Mouse (Mus musculus) WW6 (cell line): ENCODE measurements around the gene Tmem120a.

Experiments
- DNase-seq: peaks from one replicate; pipeline ENCODE4 v3.0.0-alpha.2; 2013; ENCODE audit warnings: low read depth, low spot score

Tmem120a gene

DNA sequence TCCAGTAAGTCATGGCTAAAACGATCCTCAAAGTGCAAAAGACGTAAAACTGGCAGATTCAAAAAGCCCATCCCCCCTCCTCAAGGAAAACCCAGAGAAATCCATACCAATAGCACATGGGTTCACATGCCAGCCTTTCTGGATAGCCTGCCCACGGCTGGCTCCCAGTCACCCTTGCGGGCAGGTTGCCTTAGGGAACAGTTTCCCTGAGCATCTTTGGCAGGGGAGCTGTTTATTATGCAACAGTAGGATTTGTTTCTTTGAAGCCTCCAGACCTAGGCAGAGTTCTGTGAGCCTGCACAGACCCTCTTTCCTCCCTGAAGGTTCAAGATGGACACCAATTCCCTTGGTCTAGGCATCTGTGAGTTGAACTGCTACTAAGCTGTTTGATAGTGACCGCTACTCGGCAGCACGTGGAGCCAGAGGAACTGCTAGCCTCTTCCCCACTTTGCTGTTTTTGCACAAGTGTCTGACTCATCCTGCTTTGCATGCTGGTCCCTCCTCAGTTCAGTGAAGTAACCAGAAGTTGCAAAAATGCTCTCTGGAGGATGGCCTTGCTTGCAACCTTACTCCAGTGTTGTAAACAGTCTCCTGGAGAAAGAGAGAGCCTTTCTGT is 33.5 kb downstream of the Tmem120a start:
- no peak for DNase-seq

DNA sequence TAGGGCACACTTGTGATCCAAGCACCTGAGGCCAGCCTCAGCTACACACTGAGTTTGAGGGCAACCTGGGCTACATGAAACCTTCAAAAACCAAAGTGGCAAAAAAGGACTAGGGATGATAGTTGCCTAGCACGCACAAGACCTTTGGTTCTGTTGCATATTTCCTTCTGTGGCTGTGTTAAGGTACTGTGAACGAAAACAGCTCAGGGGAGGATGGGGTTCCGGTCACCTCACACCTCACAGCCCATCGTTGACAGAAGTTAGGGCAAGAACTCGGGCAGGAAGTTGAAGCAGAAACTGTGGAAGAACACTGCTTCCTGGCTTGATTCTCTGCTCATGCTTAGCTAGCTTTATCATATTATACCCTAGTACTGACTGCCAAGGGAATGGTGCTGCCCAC is 34.5 kb downstream of the Tmem120a start:
- DNase-seq: no peak

DNA sequence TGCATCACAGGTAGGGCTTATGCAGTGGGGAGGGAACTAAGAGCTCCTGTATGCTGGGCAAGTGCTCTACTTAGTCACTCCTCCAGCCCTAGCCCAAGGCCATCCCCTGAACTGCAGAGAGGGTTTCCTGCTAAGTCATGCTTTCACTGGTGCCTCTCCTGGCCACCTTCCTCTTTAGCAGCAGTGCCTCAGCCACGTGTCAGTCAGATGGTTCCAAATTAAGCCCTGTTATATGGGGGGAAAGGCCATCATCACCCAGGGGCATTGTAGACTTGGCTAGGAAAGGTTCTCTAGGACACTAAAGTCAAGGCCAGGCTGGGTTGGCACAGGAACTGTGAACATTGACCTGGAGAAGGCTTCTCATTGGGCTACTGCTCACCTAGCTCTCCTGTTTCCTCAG is 36.4 kb downstream of the Tmem120a start:
- no peak for DNase-seq

DNA sequence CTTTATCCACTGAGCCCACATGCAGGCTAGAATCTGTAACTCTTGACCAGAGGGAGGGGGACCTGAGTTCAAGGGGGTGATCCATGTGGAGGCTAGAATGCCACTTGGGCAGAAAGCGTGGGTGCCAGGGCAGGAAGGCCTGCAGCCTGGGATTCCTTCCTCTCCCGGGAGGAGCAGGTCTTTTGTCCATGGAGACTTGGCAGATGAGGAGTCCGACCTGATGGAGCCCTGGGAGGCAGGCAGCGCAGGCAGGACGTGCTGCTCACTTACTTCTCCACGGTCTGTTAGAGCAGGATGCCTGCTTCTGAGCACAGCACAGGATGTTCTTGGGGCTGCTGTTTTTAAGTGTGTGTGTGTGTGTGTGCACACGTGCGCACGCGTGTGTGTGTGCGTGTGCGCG is 37.2 kb downstream of the Tmem120a start:
- DNase-seq: no peak

DNA sequence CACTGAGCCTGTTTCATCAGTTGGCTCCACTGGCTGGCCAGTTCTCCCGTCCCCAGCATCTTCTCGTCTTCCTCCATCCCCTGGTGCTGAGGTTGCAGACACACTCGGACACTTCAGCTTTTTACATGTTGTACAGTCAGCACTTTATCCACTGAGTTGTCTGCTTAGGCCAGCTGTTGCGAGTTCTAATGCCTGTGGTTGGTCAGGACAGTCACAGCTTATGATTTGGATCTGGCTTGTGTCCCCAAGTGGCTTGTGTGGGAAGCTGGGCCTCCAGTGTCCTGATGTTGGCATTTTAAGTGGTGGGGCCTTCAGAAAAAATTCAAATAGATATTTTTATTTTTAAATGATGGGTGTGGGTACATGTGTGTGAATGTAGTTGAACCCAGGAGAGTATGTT is 38.9 kb downstream of the Tmem120a start:
- DNase-seq: no peak

DNA sequence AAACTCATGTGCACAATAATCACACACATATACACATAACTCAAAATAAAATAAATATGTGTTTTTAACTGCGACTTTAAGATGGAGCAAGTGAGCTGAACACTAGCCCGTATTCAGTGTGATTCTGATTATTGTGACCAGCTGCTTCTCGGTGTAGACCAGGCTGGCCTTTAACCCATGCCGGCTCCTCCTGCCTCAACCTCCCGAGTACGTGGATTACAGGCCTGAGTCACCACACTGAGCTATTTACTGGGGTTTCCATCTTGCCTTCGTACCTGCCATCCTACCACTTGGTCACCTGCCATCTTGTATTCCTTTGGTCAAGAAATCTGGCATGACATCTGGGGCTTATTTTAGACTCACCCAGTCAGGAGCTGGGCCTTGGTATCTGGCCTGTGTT is 40.8 kb downstream of the Tmem120a start:
- no peak for DNase-seq

DNA sequence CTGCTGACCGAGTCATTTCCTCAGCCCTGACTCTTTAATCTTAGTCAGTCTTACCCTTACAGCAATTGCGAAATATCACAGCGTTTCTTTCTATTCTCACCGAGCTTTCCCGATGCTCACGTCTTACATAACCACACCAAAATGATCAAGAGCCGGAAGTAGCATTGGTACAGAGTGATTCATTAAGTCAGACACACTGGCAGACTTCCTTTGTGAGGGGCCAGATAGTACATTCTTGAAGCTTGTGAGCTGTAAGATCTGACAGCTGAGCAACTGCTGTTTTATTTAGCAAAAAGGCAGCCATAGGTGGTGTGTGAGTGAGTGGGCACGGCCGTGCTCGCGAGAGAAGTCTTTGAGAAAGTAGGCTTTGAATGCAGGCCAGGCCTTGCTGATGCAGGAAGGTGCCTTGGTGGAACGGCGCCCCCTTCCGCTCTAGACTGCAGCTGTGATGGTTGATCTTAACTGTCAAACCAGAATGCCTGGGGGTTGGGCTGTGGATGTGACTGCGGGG is 41.5 kb downstream of the Tmem120a start:
- no peak for DNase-seq

DNA sequence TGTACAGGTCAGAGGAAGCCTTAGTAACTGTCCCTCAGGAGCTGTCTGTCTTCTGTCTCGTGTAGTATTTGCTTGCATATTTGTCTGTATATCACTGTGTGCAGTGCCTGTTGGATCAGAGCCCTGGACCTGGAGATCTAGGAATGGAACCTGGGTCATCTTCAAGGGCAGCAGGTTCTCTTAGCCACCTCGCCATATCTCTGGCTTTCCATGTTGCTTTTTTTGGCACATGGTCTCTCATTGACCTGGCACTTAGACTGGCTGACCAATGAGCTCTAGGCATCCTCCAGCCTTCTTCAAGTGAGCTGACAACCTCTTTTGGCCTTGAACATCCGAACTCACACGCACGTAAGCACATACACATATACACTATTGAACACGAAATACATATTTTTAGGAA is 42.1 kb downstream of the Tmem120a start:
- no peak for DNase-seq

DNA sequence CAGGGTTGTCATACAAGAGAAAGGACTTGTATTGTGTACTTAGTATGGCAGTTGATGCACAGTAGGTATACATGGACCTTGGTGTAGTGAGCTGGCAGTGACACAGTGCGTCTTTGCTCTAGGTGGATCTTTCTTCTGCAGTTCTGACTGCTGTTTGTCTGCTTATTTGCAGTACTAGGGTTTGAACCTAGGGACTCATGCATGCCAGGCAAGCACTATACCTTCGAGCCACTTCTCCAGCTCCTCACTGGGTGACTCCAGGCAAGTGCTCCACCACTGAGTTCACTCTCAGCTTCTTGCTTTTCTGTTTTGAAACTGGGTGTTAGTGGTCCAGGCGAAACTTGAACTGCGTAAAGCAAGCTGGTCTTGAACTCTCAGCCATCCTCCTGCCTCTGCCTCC is 42.6 kb downstream of the Tmem120a start:
- DNase-seq: no peak

DNA sequence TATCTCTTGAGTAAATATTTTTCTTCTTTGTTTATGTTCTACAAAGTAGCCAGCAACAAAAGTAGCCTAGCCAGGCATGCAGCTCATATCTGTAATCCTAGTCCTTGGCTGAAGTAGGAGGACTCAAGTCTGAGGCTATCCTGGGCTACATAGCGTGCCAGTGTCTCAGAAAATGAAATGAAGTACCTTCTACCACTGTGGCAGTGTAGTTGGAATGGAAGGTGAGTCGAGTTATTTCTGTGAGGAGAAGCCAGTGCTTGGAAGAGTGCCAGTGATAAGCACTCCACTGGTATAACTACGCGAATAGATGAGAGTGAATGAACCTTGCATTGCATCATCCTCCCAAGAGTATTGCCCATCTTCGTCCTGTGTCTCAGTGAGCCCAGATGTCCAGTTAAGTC is 46.5 kb downstream of the Tmem120a start:
- no peak for DNase-seq

DNA sequence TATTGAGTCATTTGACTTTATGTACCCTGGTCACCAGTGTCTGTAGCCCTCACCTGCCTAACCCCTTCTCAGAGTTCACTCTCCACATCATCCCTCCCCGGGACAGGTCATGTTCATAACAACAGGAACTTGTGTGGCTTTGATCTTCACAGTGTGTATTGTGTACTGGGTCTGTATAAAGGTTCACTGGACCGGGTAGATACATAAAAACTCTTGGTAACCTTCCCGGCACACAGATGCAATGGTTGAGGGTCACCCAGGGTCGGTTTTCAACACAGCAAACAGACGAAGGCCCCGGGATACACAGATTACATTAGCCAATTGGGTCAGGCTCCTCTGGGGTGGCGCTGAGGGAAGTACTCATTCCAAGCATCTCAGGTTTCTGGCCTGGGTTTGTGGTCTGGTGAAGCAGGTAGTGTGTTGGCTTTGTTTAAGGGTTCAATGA is 48.9 kb downstream of the Tmem120a start:
- no peak for DNase-seq

DNA sequence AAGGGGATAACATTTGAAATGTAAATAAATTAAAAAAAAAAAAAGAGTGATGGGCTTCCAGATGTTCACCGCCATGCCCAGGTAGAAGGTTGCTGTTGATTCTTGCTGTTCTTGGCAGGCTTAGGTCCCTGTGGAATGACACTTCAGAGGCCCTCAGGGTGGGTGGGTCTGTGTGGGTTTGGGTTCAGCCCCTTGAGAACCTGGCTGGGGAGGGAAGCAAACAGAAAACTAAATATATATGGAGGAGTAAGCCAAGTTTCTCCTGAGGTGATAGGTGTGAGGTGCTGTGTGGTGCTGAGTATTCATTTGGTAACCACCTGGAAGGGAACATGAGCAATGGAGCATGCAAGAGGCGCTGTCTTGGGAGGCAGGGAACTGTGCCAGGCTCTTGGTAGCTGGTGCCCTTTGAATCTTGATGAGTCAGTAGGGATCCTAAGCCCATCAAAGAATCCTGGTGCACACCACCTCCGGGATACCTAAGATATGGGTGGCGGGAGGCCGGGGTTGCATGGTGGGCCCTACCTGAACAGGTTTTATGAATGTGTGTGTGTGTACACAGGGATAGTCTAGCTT is 50.9 kb downstream of the Tmem120a start:
- DNase-seq: no peak

DNA sequence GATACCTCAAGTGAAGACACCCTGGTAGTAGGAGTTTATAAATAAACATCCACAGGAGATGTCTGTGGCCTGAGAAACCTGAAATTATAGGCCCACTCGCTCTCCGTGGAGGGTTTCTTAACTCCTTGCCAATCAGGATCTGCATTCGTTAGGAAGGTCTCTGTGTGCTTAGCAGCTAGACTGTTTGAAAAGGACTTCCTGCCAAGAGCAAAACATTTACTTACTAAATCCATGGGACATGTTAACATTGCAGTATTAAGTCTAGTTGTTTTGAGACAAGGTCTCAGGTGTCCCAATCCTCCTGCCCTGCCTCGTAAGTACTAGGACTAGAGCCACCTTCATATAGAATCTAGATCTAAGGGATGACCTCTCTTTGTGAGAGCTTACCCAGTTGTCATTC is 53.0 kb downstream of the Tmem120a start:
- DNase-seq: no peak

DNA sequence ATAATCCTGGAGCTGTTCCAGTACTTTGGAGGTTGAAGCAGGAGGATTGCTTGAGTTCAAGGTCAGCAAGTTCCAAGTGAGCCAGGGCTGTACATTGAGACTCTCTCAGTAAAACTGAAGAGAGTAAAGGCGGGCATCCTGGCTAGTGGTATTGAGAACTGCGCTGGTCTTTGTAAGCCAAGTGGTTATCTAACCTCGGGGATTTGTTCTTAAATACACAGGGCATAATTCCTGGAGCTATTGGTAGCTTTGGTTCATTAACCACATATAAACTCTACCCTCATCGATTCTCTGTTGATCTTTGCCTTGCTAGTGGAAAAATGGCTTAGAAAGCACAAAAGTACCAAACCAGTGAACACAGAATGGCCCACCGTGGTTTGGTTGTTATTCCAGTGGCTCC is 53.8 kb downstream of the Tmem120a start:
- no peak for DNase-seq
